Mouse (Mus musculus) ovary, postnatal 36 days (tissue): ENCODE data around the gene Agap1.

ENCODE experiments used
- DNase-seq: peaks from one replicate; pipeline ENCODE4 v3.0.0; 2022; ENCODE audit warnings: low spot score, mixed read lengths

The Agap1 gene

GRCm38 (mm10) chr1:89576985-89577384, 122.4 kb downstream of the Agap1 start:
- peak; percentile 32 for DNase-seq

GRCm38 (mm10) chr1:89580031-89580998, 125.7 kb downstream of the Agap1 start:
- DNase-seq: peak; percentile 84

- DNase-seq: peak; percentile 69
Measured at GRCm38 (mm10) chr1:89580999-89581765, 126.6 kb downstream of the Agap1 start.

GRCm38 (mm10) chr1:89581766-89582125, 127.1 kb downstream of the Agap1 start:
- DNase-seq: no peak

GRCm38 (mm10) chr1:89583369-89583768, 128.8 kb downstream of the Agap1 start:
- DNase-seq: no peak

GRCm38 (mm10) chr1:89586991-89587683, 132.5 kb downstream of the Agap1 start:
- DNase-seq: no peak

GRCm38 (mm10) chr1:89588154-89588553, 133.5 kb downstream of the Agap1 start:
- no peak for DNase-seq

- no peak for DNase-seq
Measured at GRCm38 (mm10) chr1:89590994-89591393, 136.4 kb downstream of the Agap1 start.

- DNase-seq: no peak
Measured at GRCm38 (mm10) chr1:89593219-89593618, 138.6 kb downstream of the Agap1 start.

GRCm38 (mm10) chr1:89594999-89595398, 140.4 kb downstream of the Agap1 start:
- no peak for DNase-seq

GRCm38 (mm10) chr1:89595421-89595820, 140.8 kb downstream of the Agap1 start:
- no peak for DNase-seq

- DNase-seq: no peak
Measured at GRCm38 (mm10) chr1:89596223-89596622, 141.6 kb downstream of the Agap1 start.

GRCm38 (mm10) chr1:89598906-89599305, 144.3 kb downstream of the Agap1 start:
- no peak for DNase-seq

- DNase-seq: no peak
Measured at GRCm38 (mm10) chr1:89599983-89600741, 145.6 kb downstream of the Agap1 start.

- no peak for DNase-seq
Measured at GRCm38 (mm10) chr1:89601349-89601748, 146.7 kb downstream of the Agap1 start.

- no peak for DNase-seq
Measured at GRCm38 (mm10) chr1:89602879-89603278, 148.3 kb downstream of the Agap1 start.

- DNase-seq: peak; percentile 68
Measured at GRCm38 (mm10) chr1:89606612-89607011, 152.0 kb downstream of the Agap1 start.

GRCm38 (mm10) chr1:89608766-89609165, 154.2 kb downstream of the Agap1 start:
- no peak for DNase-seq

- no peak for DNase-seq
Measured at GRCm38 (mm10) chr1:89609964-89610363, 155.4 kb downstream of the Agap1 start.

- no peak for DNase-seq
Measured at GRCm38 (mm10) chr1:89611521-89611920, 156.9 kb downstream of the Agap1 start.

- no peak for DNase-seq
Measured at GRCm38 (mm10) chr1:89613234-89613870, 158.7 kb downstream of the Agap1 start.
